Mouse (Mus musculus): ENCODE measurements around the gene Bend4. TPM values are rescaled to one million over a fixed set of nuclear protein-coding genes. Genes with fewer than 3 reads are reported as not detected.

Bend4 gene
- polyA plus RNA-seq, 1 experiment from 2014 or later = 8.7 TPM

- Histone ChIP-seq H3K4me1 (replicated peaks; ENCODE audit: control insufficient read depth, insufficient read depth, low read length) (no peaks in the 10 kb centered on the region), H3K4me2 (ENCODE audit: low read length) (no peak overlapping the region), H3K27ac (ENCODE audit: low read length) (no peak overlapping the region), H3K36me3 (ENCODE audit: control insufficient read depth, insufficient read depth) (no peaks in the 10 kb centered on the region), H3K9ac (replicated peaks; ENCODE audit: low read depth, low read length) (no peak overlapping the region), H3K9me3 (ENCODE audit: control insufficient read depth, low read length) (no peaks in the 10 kb centered on the region), H3K27me3 (replicated peaks; ENCODE audit: control insufficient read depth, insufficient read depth, low read length) (no peaks in the 10 kb centered on the region), H3K4me3 (replicated peaks; ENCODE audit: low read length) (no peak overlapping the region)
- no peak for ATAC-seq
- 88% methylated on average over 21 of the region's 21 CpGs for WGBS
Observed at GRCm38 (mm10) chr5:67449957-67450630, 22.0 kb upstream of the Bend4 start.

GRCm38 (mm10) chr5:67446526-67446925, 18.4 kb upstream of the Bend4 start:
- Histone ChIP-seq H3K27me3 (replicated peaks; ENCODE audit: control insufficient read depth, insufficient read depth, low read length) (no peaks in the 10 kb centered on the region), H3K4me2 (ENCODE audit: low read length) (no peak overlapping the region), H3K9me3 (ENCODE audit: control insufficient read depth, low read length) (no peaks in the 10 kb centered on the region), H3K4me3 (replicated peaks; ENCODE audit: low read length) (no peak overlapping the region), H3K4me1 (replicated peaks; ENCODE audit: control insufficient read depth, insufficient read depth, low read length) (peaks cover 5% of the 10 kb centered on the region; the same call in 1 of the 2 replicates), H3K36me3 (ENCODE audit: control insufficient read depth, insufficient read depth) (no peaks in the 10 kb centered on the region), H3K27ac (ENCODE audit: low read length) (no peak overlapping the region), H3K9ac (replicated peaks; ENCODE audit: low read depth, low read length) (no peak overlapping the region)
- no peak for ATAC-seq
- 80% methylated on average over 2 of the region's 2 CpGs for WGBS

- H3K27me3 ChIP-seq (replicated peaks; ENCODE audit: control insufficient read depth, insufficient read depth, low read length) = no peaks in the 10 kb centered on the region
- peaks cover 5% of the 10 kb centered on the region; the same call in 1 of the 2 replicates for H3K4me1 ChIP-seq (replicated peaks; ENCODE audit: control insufficient read depth, insufficient read depth, low read length)
- peak overlapping the region; percentile 24; the same call in 1 of the 2 replicates for H3K4me2 ChIP-seq (ENCODE audit: low read length)
- 19% methylated on average over 17 of the region's 17 CpGs for WGBS
- no peak overlapping the region for H3K9ac ChIP-seq (replicated peaks; ENCODE audit: low read depth, low read length)
- H3K4me3 ChIP-seq (replicated peaks; ENCODE audit: low read length) = no peak overlapping the region
- H3K36me3 ChIP-seq (ENCODE audit: control insufficient read depth, insufficient read depth) = no peaks in the 10 kb centered on the region
- no peak overlapping the region for H3K27ac ChIP-seq (ENCODE audit: low read length)
- no peaks in the 10 kb centered on the region for H3K9me3 ChIP-seq (ENCODE audit: control insufficient read depth, low read length)
- ATAC-seq = peak; percentile 48
Observed at GRCm38 (mm10) chr5:67444217-67445050, 16.3 kb upstream of the Bend4 start.

GRCm38 (mm10) chr5:67442813-67443450, 14.8 kb upstream of the Bend4 start:
- no peaks in the 10 kb centered on the region for H3K27me3 ChIP-seq (replicated peaks; ENCODE audit: control insufficient read depth, insufficient read depth, low read length)
- no peaks in the 10 kb centered on the region for H3K36me3 ChIP-seq (ENCODE audit: control insufficient read depth, insufficient read depth)
- 52% methylated on average over 6 of the region's 6 CpGs for WGBS
- H3K9ac ChIP-seq (replicated peaks; ENCODE audit: low read depth, low read length) = no peak overlapping the region
- peaks cover 5% of the 10 kb centered on the region; the same call in 1 of the 2 replicates for H3K4me1 ChIP-seq (replicated peaks; ENCODE audit: control insufficient read depth, insufficient read depth, low read length)
- no peak for ATAC-seq
- H3K27ac ChIP-seq (ENCODE audit: low read length) = no peak overlapping the region
- no peak overlapping the region for H3K4me3 ChIP-seq (replicated peaks; ENCODE audit: low read length)
- no peak overlapping the region for H3K4me2 ChIP-seq (ENCODE audit: low read length)
- H3K9me3 ChIP-seq (ENCODE audit: control insufficient read depth, low read length) = no peaks in the 10 kb centered on the region

GRCm38 (mm10) chr5:67440563-67440962, 12.5 kb upstream of the Bend4 start:
- peaks cover 5% of the 10 kb centered on the region; the same call in 1 of the 2 replicates for H3K4me1 ChIP-seq (replicated peaks; ENCODE audit: control insufficient read depth, insufficient read depth, low read length)
- H3K9me3 ChIP-seq (ENCODE audit: control insufficient read depth, low read length) = no peaks in the 10 kb centered on the region
- no peak overlapping the region for H3K9ac ChIP-seq (replicated peaks; ENCODE audit: low read depth, low read length)
- no peaks in the 10 kb centered on the region for H3K27me3 ChIP-seq (replicated peaks; ENCODE audit: control insufficient read depth, insufficient read depth, low read length)
- no peak overlapping the region for H3K27ac ChIP-seq (ENCODE audit: low read length)
- WGBS = 90% methylated on average over 8 of the region's 8 CpGs
- no peak overlapping the region for H3K4me2 ChIP-seq (ENCODE audit: low read length)
- ATAC-seq = no peak
- no peaks in the 10 kb centered on the region for H3K36me3 ChIP-seq (ENCODE audit: control insufficient read depth, insufficient read depth)
- no peak overlapping the region for H3K4me3 ChIP-seq (replicated peaks; ENCODE audit: low read length)

GRCm38 (mm10) chr5:67437403-67437802, 9.3 kb upstream of the Bend4 start:
- Histone ChIP-seq H3K27me3 (replicated peaks; ENCODE audit: control insufficient read depth, insufficient read depth, low read length) (no peaks in the 10 kb centered on the region), H3K9ac (replicated peaks; ENCODE audit: low read depth, low read length) (no peak overlapping the region), H3K4me1 (replicated peaks; ENCODE audit: control insufficient read depth, insufficient read depth, low read length) (no peaks in the 10 kb centered on the region), H3K4me3 (replicated peaks; ENCODE audit: low read length) (no peak overlapping the region), H3K4me2 (ENCODE audit: low read length) (no peak overlapping the region), H3K27ac (ENCODE audit: low read length) (no peak overlapping the region), H3K9me3 (ENCODE audit: control insufficient read depth, low read length) (no peaks in the 10 kb centered on the region), H3K36me3 (ENCODE audit: control insufficient read depth, insufficient read depth) (no peaks in the 10 kb centered on the region)
- whole genome bisulfite sequencing = 58% methylated on average over 2 of the region's 2 CpGs
- ATAC-seq = no peak

- 1% methylated on average over 91 of the region's 121 CpGs for WGBS
- no peaks in the 10 kb centered on the region for H3K36me3 ChIP-seq (ENCODE audit: control insufficient read depth, insufficient read depth)
- ATAC-seq = peak; percentile 61
Observed at GRCm38 (mm10) chr5:67426478-67427442, 1.4 kb downstream of the Bend4 start.

GRCm38 (mm10) chr5:67426011-67426410, 2.1 kb downstream of the Bend4 start:
- Histone ChIP-seq H3K36me3 (ENCODE audit: control insufficient read depth, insufficient read depth) (no peaks in the 10 kb centered on the region), H3K9ac (replicated peaks; ENCODE audit: low read depth, low read length) (no peak overlapping the region), H3K4me1 (replicated peaks; ENCODE audit: control insufficient read depth, insufficient read depth, low read length) (peaks cover 20% of the 10 kb centered on the region), H3K27me3 (replicated peaks; ENCODE audit: control insufficient read depth, insufficient read depth, low read length) (peaks cover 10% of the 10 kb centered on the region), H3K9me3 (ENCODE audit: control insufficient read depth, low read length) (no peaks in the 10 kb centered on the region), H3K27ac (ENCODE audit: low read length) (no peak overlapping the region), H3K4me2 (ENCODE audit: low read length) (peak overlapping the region; percentile 77), H3K4me3 (replicated peaks; ENCODE audit: low read length) (peak overlapping the region; percentile 71)
- 16% methylated on average over 5 of the region's 5 CpGs for WGBS
- no peak for ATAC-seq

More at GRCm38 (mm10) chr5:67426478-67427442, 1.4 kb downstream of the Bend4 start:
- Histone ChIP-seq H3K27ac (ENCODE audit: low read length) (peak overlapping the region; percentile 58), H3K9ac (replicated peaks; ENCODE audit: low read depth, low read length) (peak overlapping the region; percentile 86), H3K4me3 (replicated peaks; ENCODE audit: low read length) (peak overlapping the region; percentile 71), H3K27me3 (replicated peaks; ENCODE audit: control insufficient read depth, insufficient read depth, low read length) (peaks cover 10% of the 10 kb centered on the region), H3K4me2 (ENCODE audit: low read length) (peak overlapping the region; percentile 77), H3K9me3 (ENCODE audit: control insufficient read depth, low read length) (no peaks in the 10 kb centered on the region), H3K4me1 (replicated peaks; ENCODE audit: control insufficient read depth, insufficient read depth, low read length) (peaks cover 20% of the 10 kb centered on the region)
